In the genomic region with DNA sequence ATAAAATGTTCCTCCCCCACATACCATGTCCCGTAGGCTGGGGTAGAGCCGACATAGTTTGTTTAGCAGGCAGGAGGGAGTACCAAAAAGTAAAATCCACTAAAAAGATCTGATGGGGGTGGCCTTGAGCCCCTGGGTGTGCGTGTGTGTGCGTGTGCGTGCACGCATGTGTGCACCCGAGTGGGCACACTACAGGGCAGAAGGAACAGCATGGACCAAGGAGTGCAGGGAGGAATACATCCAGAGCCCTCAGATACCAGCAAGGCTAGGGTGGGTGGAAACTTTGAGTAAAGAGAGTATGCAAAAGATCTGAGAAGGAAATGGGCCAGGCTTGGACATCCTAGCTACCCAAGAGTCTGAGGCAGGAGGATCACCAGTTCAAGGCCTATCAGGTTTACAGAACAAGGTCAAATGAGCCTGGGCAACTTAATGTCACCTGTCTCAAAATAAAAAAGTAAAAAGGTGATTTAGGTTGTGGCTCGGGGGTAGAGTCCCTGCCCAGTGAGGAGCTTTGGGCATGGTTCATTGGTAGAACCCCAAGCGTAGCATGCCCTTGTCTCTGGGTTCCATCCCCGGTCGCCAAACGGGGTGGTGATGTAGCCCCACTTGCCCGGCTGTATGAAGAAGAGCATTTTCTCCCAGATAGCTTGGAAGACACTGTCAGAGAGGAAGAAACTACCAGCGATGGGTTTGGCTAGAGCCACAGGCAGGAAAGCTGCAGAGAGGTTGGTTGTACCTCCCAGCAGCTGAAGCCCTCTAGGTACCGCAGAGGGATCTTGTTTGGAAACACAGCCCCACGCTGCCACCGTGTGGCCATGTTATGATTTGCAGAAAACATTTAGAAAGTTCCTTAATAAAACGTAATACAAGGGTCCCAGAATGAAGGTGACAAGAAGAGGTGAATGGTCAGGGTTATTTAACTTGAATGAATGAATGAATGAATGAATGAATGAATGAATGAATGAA, we compare ENCODE assay signal across 8 mouse cellular contexts. TPM values are rescaled to one million over a fixed set of nuclear protein-coding genes. Genes with fewer than 3 reads are reported as not detected.
DNase-seq lines count a peak whose midpoint lies in the region; ATAC-seq and TF ChIP-seq lines count a peak whose summit lies in the region.

No protein-coding gene starts in this region.

- TF ChIP-seq POLR2A in lung, adult 2 months (IDR thresholded peaks at IDR 0.05; ENCODE audit: borderline replicate concordance, extremely low read depth, low read depth, low read length) = no peak

- no peaks in the 10 kb centered on the region for H3K36me3 ChIP-seq in neural tube, embryonic 15.5 days

- no peak overlapping the region for H3K4me3 ChIP-seq in lung, adult 2 months (replicated peaks; ENCODE audit: extremely low read depth, low read depth, low read length)
- no peak overlapping the region for H3K4me3 ChIP-seq in neural tube, embryonic 15.5 days (replicated peaks)

- DNase-seq in ZHBTc4 (ENCODE audit: low read depth, low spot score) = peak; percentile 95
- DNase-seq in gastrocnemius, postnatal 36 days = peak; percentile 60 to 73
- peak; percentile 81 to 92 for DNase-seq in kidney, postnatal 25 days
- DNase-seq in lung, adult 2 months = peak; percentile 70
- peak; percentile 83 for DNase-seq in thymus, postnatal 0 days (ENCODE audit: low spot score)

- ATAC-seq in CD4-positive, CD25-positive, alpha-beta regulatory T cell, adult 4 months = peak; percentile 85
- peak; percentile 92 for ATAC-seq in common myeloid progenitor, adult 5-6 weeks (replicated peaks; ENCODE audit: low read depth, poor library complexity, severe bottlenecking)
- peak; percentile 76 for ATAC-seq in neural tube, embryonic 15.5 days (ENCODE audit: low FRiP score)

- intact Hi-C loops in gastrocnemius, postnatal 36 days (cut with DNase I) = loop anchor here (5.0 kb wide), 2 partner anchors 163 to 288 kb away; no protein-coding TSS in a partner anchor

- TF ChIP-seq CTCF in lung, adult 2 months (IDR thresholded peaks at IDR 0.05; ENCODE audit: insufficient read depth, low read length) = peak; percentile 88

- H3K4me2 ChIP-seq in neural tube, embryonic 15.5 days = no peak overlapping the region

- no peak overlapping the region for H3K27ac ChIP-seq in neural tube, embryonic 15.5 days (replicated peaks)

- H3K4me1 ChIP-seq in lung, adult 2 months (ENCODE audit: control insufficient read depth, insufficient read depth, low read length) = no peaks in the 10 kb centered on the region
- H3K4me1 ChIP-seq in neural tube, embryonic 15.5 days = no peaks in the 10 kb centered on the region

- H3K27me3 ChIP-seq in neural tube, embryonic 15.5 days (replicated peaks) = peaks cover 10% of the 10 kb centered on the region

- H3K9me3 ChIP-seq in neural tube, embryonic 15.5 days (replicated peaks) = no peaks in the 10 kb centered on the region

- H3K9ac ChIP-seq in neural tube, embryonic 15.5 days (replicated peaks) = 0 out of 2 replicates have a peak overlapping the region, but pooled peaks have one; percentile 14

- 50% methylated on average over 18 of the region's 18 CpGs for WGBS in lung, adult 2 months
- WGBS in neural tube, embryonic 15.5 days = 56% methylated on average over 18 of the region's 18 CpGs

RNA-seq across cellular contexts. Expression of a gene that starts 7.0 kb away (rescaled TPM):
- 10 to 100 TPM; 42.2 to 57.7 TPM for polyA plus RNA-seq in CD4-positive, CD25-positive, alpha-beta regulatory T cell, adult 4 months (2017; shearing (Covaris generic))
- total RNA-seq in common myeloid progenitor, adult 5-6 weeks (2017) = 69.3 and 123 TPM in 2 replicates
- total RNA-seq in gastrocnemius, postnatal 36 days (2021) = 10 to 100 TPM; 28.9 to 31.1 TPM
- polyA plus RNA-seq in lung, adult 2 months (2012; rRNA removed) = 194 and 216 TPM in 2 replicates
- polyA plus RNA-seq in neural tube, embryonic 15.5 days (2015; fragmentation: Nextera tagmentation; extraction: Ambion mirVana) = 54.0 and 62.0 TPM in 2 replicates
- polyA plus RNA-seq in thymus, postnatal 0 days (2015; fragmentation: Nextera tagmentation; extraction: Ambion mirVana) = 96.9 and 101 TPM in 2 replicates

RNA-seq across cellular contexts. Expression of a gene that starts 11.5 kb away (rescaled TPM):
- 1 to 10 TPM in 1 of 2 experiments, under 1 TPM in 1; 0.52 to 6.7 TPM for polyA plus RNA-seq in CD4-positive, CD25-positive, alpha-beta regulatory T cell, adult 4 months (2017; shearing (Covaris generic))
- total RNA-seq in common myeloid progenitor, adult 5-6 weeks (2017) = 43.4 and 48.5 TPM in 2 replicates
- under 1 TPM; 0.30 to 0.54 TPM for total RNA-seq in gastrocnemius, postnatal 36 days (2021)
- 576 and 610 TPM in 2 replicates for polyA plus RNA-seq in lung, adult 2 months (2012; rRNA removed)
- polyA plus RNA-seq in neural tube, embryonic 15.5 days (2015; fragmentation: Nextera tagmentation; extraction: Ambion mirVana) = 1.1 and 4.9 TPM in 2 replicates
- 11.1 and 11.3 TPM in 2 replicates for polyA plus RNA-seq in thymus, postnatal 0 days (2015; fragmentation: Nextera tagmentation; extraction: Ambion mirVana)

RNA-seq across cellular contexts. Expression of a gene that starts 12.1 kb away (rescaled TPM):
- polyA plus RNA-seq in CD4-positive, CD25-positive, alpha-beta regulatory T cell, adult 4 months (2017; shearing (Covaris generic)) = 10 to 100 TPM; 18.4 to 45.5 TPM
- total RNA-seq in common myeloid progenitor, adult 5-6 weeks (2017) = 86.0 and 89.7 TPM in 2 replicates
- 1 to 10 TPM; 5.6 to 6.7 TPM for total RNA-seq in gastrocnemius, postnatal 36 days (2021)
- polyA plus RNA-seq in lung, adult 2 months (2012; rRNA removed) = 34.3 and 38.3 TPM in 2 replicates
- 18.8 and 38.9 TPM in 2 replicates for polyA plus RNA-seq in neural tube, embryonic 15.5 days (2015; fragmentation: Nextera tagmentation; extraction: Ambion mirVana)
- 104 and 118 TPM in 2 replicates for polyA plus RNA-seq in thymus, postnatal 0 days (2015; fragmentation: Nextera tagmentation; extraction: Ambion mirVana)

RNA-seq across cellular contexts. Expression of a gene that starts 28.8 kb away (rescaled TPM):
- 1 to 10 TPM in 1 of 2 experiments, under 1 TPM in 1; 0.11 to 4.2 TPM for polyA plus RNA-seq in CD4-positive, CD25-positive, alpha-beta regulatory T cell, adult 4 months (2017; shearing (Covaris generic))
- not detected in 2 replicates for total RNA-seq in common myeloid progenitor, adult 5-6 weeks (2017)
- not detected for total RNA-seq in gastrocnemius, postnatal 36 days (2021)
- 11.2 and 11.7 TPM in 2 replicates for polyA plus RNA-seq in lung, adult 2 months (2012; rRNA removed)
- 7.5 TPM in 1 of 2 replicates, not detected in the other for polyA plus RNA-seq in neural tube, embryonic 15.5 days (2015; fragmentation: Nextera tagmentation; extraction: Ambion mirVana)
- 16.3 and 17.7 TPM in 2 replicates for polyA plus RNA-seq in thymus, postnatal 0 days (2015; fragmentation: Nextera tagmentation; extraction: Ambion mirVana)

RNA-seq across cellular contexts. Expression of a gene that starts 29.7 kb away (rescaled TPM):
- polyA plus RNA-seq in CD4-positive, CD25-positive, alpha-beta regulatory T cell, adult 4 months (2017; shearing (Covaris generic)) = under 1 TPM in 1 of 2 experiments, not detected in 1; 0.42 TPM
- total RNA-seq in common myeloid progenitor, adult 5-6 weeks (2017) = 0.39 and 1.1 TPM in 2 replicates
- 1 to 10 TPM; 5.3 to 5.7 TPM for total RNA-seq in gastrocnemius, postnatal 36 days (2021)
- 36.0 and 42.5 TPM in 2 replicates for polyA plus RNA-seq in lung, adult 2 months (2012; rRNA removed)
- polyA plus RNA-seq in neural tube, embryonic 15.5 days (2015; fragmentation: Nextera tagmentation; extraction: Ambion mirVana) = 7.2 and 8.0 TPM in 2 replicates
- polyA plus RNA-seq in thymus, postnatal 0 days (2015; fragmentation: Nextera tagmentation; extraction: Ambion mirVana) = 0.03 TPM in 1 of 2 replicates, not detected in the other

Comparison
In these comparisons a context has a peak if more than half of its experiments do, and no peak if none do; other contexts are left out.
1. RNA of a gene that starts 11.5 kb away (polyA plus RNA-seq): 576 to 610 TPM in lung, adult 2 months; 11.1 to 11.3 TPM in thymus, postnatal 0 days, 0.52 to 6.7 TPM in CD4-positive, CD25-positive, alpha-beta regulatory T cell, adult 4 months and 1.1 to 4.9 TPM in neural tube, embryonic 15.5 days; every median in the first group is over 10 times any median in the second.
2. Peak in every context shown above with its lines, with median percentiles within 50 percentile points of each other: ATAC-seq and DNase-seq.